Mouse (Mus musculus) right cerebral cortex, postnatal 10 days (tissue): ENCODE measurements around the gene Zeb2.

Source experiments
- DNase-seq, 2 experiments: peaks; one replicate each; pipeline ENCODE4 v3.0.0; 2021; ENCODE audit warnings: low spot score in 2 of 2

Zeb2 gene

DNA sequence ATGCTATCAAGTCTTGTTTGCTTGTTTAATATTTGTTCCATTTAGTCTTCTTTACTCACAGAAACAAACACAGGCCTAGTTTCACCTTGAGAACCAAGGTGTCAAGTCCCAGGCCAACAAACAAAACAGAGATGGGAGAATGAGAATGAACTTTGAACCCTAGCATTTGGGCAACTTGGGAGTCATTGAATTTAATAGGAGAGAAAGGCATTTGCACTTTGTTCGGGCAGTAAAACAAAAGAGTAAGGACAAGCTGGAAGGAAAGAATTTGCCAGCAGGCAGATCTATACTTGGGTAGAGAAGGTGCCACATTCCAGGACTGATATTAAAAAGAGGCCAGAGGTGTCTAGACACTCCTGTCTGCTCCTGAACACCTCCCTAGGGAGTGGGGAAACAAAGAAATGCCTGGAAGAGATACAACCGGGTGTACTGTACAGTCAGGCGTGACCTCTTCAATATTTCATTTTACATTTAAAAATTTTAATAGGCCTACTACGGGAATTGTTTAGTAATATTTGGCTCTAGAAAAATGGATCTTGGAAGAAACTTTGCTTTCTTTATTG lies 165.5 kb downstream of the Zeb2 start:
- DNase-seq: no peak

DNA sequence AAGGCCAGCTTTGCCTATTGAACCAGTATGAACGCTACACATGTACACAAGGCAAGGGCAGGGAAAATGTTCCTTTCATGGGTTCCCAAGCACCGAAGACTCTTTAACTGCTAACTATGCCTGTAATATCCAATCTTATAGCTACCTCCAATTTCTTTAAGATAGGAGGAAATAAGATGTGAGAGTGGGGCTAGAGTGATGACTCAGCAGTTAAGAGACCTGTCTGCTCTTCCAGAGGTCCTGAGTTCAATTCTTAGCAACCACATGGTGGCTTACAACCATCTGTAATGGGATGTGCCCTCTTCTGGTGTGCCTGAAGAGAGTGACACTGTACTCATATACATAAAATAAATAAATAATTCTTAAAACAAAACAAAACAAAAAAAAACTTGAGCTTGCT lies 172.5 kb downstream of the Zeb2 start:
- DNase-seq: no peak
